In the genomic region with DNA sequence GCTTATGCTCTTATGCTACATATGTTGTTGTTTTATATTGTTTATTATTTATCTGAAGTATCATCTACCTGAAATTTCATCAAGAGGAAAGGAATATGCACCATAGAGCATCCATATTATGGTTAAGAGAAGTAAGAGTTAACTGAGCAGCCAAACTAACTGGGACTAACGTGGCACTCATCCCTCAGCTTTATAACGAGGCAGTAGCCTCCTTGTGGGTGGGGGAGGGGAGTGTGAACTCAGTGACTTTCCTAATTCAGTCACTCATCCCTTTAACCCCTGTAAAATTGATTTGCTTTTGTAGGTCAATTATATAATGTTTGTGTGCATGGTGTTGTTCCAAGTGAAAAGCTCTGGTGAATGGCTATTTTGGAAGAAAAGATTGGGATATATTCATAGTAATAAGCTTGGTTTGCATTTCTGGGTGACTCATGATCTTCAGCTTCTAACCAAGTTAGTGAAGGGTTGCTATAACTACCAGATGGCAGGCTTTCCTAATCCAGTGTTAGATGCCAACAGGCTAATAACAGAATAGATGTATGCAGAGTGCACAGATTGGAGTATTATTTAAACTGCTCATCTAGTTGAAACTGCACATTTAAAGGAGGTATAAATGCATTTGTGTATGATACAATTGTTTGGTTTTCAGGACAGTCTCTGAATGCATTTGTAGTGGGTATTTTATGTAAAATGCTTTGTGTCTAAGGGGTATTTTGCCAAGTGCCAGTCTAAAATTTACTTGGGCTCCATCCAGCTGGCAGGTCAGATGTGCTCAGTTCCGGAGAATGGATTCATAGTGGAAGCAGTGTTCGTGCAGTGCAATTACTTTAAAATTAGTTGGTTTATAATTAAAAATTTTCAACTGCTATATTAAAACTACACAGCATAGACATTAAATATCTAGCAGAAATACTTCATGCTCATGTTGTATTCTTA, we compare ENCODE assay signal across 11 mouse cellular contexts. TPM values are rescaled to one million over a fixed set of nuclear protein-coding genes. Genes with fewer than 3 reads are reported as not detected.
DNase-seq lines count a peak whose midpoint lies in the region; ATAC-seq and TF ChIP-seq lines count a peak whose summit lies in the region.
"Had no signal": no experiment of that assay in that cellular context is flagged by ENCODE, and none has a peak within 500 bp of the region (broad histone marks: within the 10 kb centered on the region; RNA-seq: fewer than 3 reads in every experiment).

No protein-coding gene starts in this region.

- H3K9me3 ChIP-seq in kidney, embryonic 14.5 days (ENCODE audit: control insufficient read depth, low read length), result no peaks in the 10 kb centered on the region
- H3K9me3 ChIP-seq in intestine, postnatal 0 days (ENCODE audit: control insufficient read depth), result no peaks in the 10 kb centered on the region
- H3K9me3 ChIP-seq: heart, embryonic 10.5 days; liver, embryonic 15.5 days had no signal

- no peak overlapping the region for H3K4me3 ChIP-seq in kidney, adult 2 months (ENCODE audit: insufficient read depth, low read depth, low read length)
- H3K4me3 ChIP-seq in kidney, embryonic 14.5 days (ENCODE audit: low read length), result no peak overlapping the region
- H3K4me3 ChIP-seq in intestine, postnatal 0 days (ENCODE audit: low read depth, low read length), result no peak overlapping the region
- H3K4me3 ChIP-seq in lung, adult 2 months (replicated peaks; ENCODE audit: extremely low read depth, low read depth, low read length), result no peak overlapping the region
- H3K4me3 ChIP-seq: heart, embryonic 10.5 days; liver, embryonic 15.5 days had no signal

- H3K36me3 ChIP-seq in kidney, adult 2 months (ENCODE audit: control insufficient read depth, insufficient read depth, low read length), result no peaks in the 10 kb centered on the region
- no peaks in the 10 kb centered on the region for H3K36me3 ChIP-seq in kidney, embryonic 14.5 days (ENCODE audit: control insufficient read depth, insufficient read depth, low read length)
- 0 out of 2 replicates have a peak, but pooled peaks cover 5% of the 10 kb centered on the region for H3K36me3 ChIP-seq in intestine, postnatal 0 days (ENCODE audit: control insufficient read depth, insufficient read depth)

- no peak overlapping the region for H3K9ac ChIP-seq in kidney, embryonic 14.5 days (ENCODE audit: low read depth, low read length)
- no peak overlapping the region for H3K9ac ChIP-seq in intestine, postnatal 0 days (ENCODE audit: low read depth, low read length)
- H3K9ac ChIP-seq: liver, embryonic 15.5 days had no signal

- H3K4me2 ChIP-seq in kidney, embryonic 14.5 days (replicated peaks; ENCODE audit: low read depth, low read length), result no peak overlapping the region
- no peak overlapping the region for H3K4me2 ChIP-seq in intestine, postnatal 0 days (replicated peaks; ENCODE audit: low read depth)
- H3K4me2 ChIP-seq: liver, embryonic 15.5 days had no signal

- H3K27ac ChIP-seq in kidney, adult 2 months (ENCODE audit: insufficient read depth, low read depth, low read length), result no peak overlapping the region
- no peak overlapping the region for H3K27ac ChIP-seq in kidney, embryonic 14.5 days (ENCODE audit: low read depth, low read length)
- no peak overlapping the region for H3K27ac ChIP-seq in intestine, postnatal 0 days (ENCODE audit: low read depth, low read length)
- H3K27ac ChIP-seq: liver, embryonic 15.5 days had no signal

- TF ChIP-seq POLR2A in kidney, adult 2 months (IDR thresholded peaks at IDR 0.05; ENCODE audit: low read depth, low read length), result no peak
- TF ChIP-seq POLR2A in lung, adult 2 months (IDR thresholded peaks at IDR 0.05; ENCODE audit: borderline replicate concordance, extremely low read depth, low read depth, low read length), result no peak

- TF ChIP-seq CTCF in kidney, adult 2 months (conservative IDR thresholded peaks at IDR 0.05; ENCODE audit: insufficient read depth, insufficient read length, low read depth, low read length), result no peak
- no peak for TF ChIP-seq CTCF in intestine, postnatal 0 days (IDR thresholded peaks at IDR 0.05; ENCODE audit: low read depth)
- no peak for TF ChIP-seq CTCF in lung, adult 2 months (IDR thresholded peaks at IDR 0.05; ENCODE audit: insufficient read depth, low read length)

- peak; percentile 59 for DNase-seq in kidney, adult 2 months
- DNase-seq in 3134 (ENCODE audit: extremely low read depth, insufficient read length, low spot score), result peak; percentile 49
- DNase-seq in 3T3-L1 (ENCODE audit: low read depth, low spot score), result peak; percentile 87
- peak; percentile 70 for DNase-seq in cerebellum, adult 9-11 months
- no peak for DNase-seq in gastrocnemius, postnatal 36 days
- DNase-seq in lung, adult 2 months, result no peak
- DNase-seq: kidney, postnatal 14 days had no signal

- H3K27me3 ChIP-seq in kidney, adult 2 months (replicated peaks; ENCODE audit: control insufficient read depth, insufficient read depth, low read length), result no peaks in the 10 kb centered on the region
- no peaks in the 10 kb centered on the region for H3K27me3 ChIP-seq in kidney, embryonic 14.5 days (ENCODE audit: control insufficient read depth, insufficient read depth, low read length)
- no peaks in the 10 kb centered on the region for H3K27me3 ChIP-seq in intestine, postnatal 0 days (replicated peaks; ENCODE audit: control insufficient read depth, insufficient read depth, low read length)
- H3K27me3 ChIP-seq: liver, embryonic 15.5 days had no signal

- peaks cover 14% of the 10 kb centered on the region for H3K4me1 ChIP-seq in kidney, adult 2 months (ENCODE audit: control insufficient read depth, insufficient read depth, low read length)
- H3K4me1 ChIP-seq in kidney, embryonic 14.5 days (ENCODE audit: control insufficient read depth, insufficient read depth, low read length), result peaks cover 6% of the 10 kb centered on the region; the same call in 1 of the 2 replicates
- 0 out of 2 replicates have a peak, but pooled peaks cover 3% of the 10 kb centered on the region for H3K4me1 ChIP-seq in intestine, postnatal 0 days (replicated peaks; ENCODE audit: control insufficient read depth, insufficient read depth, low read length)
- H3K4me1 ChIP-seq in lung, adult 2 months (ENCODE audit: control insufficient read depth, insufficient read depth, low read length), result peaks cover 9% of the 10 kb centered on the region

- intact Hi-C loops in gastrocnemius, postnatal 36 days (cut with DNase I), result no loop called here

- 14% methylated on average over 4 of the region's 4 CpGs for WGBS in kidney, adult 2 months
- WGBS in kidney, embryonic 14.5 days, result 53% methylated on average over 4 of the region's 4 CpGs
- WGBS in intestine, postnatal 0 days, result 50% methylated on average over 4 of the region's 4 CpGs
- WGBS in lung, adult 2 months, result 13% methylated on average over 4 of the region's 4 CpGs

- ATAC-seq in kidney, embryonic 14.5 days (ENCODE audit: low FRiP score, low TSS enrichment), result no peak
- ATAC-seq in intestine, postnatal 0 days, result no peak

RNA-seq across cellular contexts. Expression of gene Add3, which starts 25.3 kb away (rescaled TPM):
- 52.9 and 61.6 TPM in 2 replicates for polyA plus RNA-seq in kidney, adult 2 months (2012; rRNA removed)
- 39.5 and 76.1 TPM in 2 replicates for polyA plus RNA-seq in kidney, embryonic 14.5 days (2014; fragmentation: Nextera tagmentation; extraction: Ambion mirVana)
- polyA plus RNA-seq in intestine, postnatal 0 days (2015; fragmentation: Nextera tagmentation; extraction: Ambion mirVana), result 46.8 and 50.9 TPM in 2 replicates
- total RNA-seq in gastrocnemius, postnatal 36 days (2021), result 10 to 100 TPM; 20.0 to 20.7 TPM
- 40.0 and 53.0 TPM in 2 replicates for polyA plus RNA-seq in lung, adult 2 months (2012; rRNA removed)

Comparison
In these comparisons a context has a peak if more than half of its experiments do, and no peak if none do; other contexts are left out.
1. DNase-seq: peak in kidney, adult 2 months (single experiment), 3134 (single experiment), 3T3-L1 (single experiment) and cerebellum, adult 9-11 months (single experiment); none in gastrocnemius, postnatal 36 days (0 of 2) and lung, adult 2 months (single experiment).